Mouse (Mus musculus) frontal cortex, postnatal 14 days (tissue): ENCODE results near the gene Abl1.
A peak's percentile ranks its signal among the peaks of the same experiment; 100 is the strongest.

Source experiments
- DNase-seq, 2 experiments: peaks; one replicate each; pipeline ENCODE4 v3.0.0; 2022; ENCODE audit warnings: low spot score in 2 of 2

Gene Abl1

DNA sequence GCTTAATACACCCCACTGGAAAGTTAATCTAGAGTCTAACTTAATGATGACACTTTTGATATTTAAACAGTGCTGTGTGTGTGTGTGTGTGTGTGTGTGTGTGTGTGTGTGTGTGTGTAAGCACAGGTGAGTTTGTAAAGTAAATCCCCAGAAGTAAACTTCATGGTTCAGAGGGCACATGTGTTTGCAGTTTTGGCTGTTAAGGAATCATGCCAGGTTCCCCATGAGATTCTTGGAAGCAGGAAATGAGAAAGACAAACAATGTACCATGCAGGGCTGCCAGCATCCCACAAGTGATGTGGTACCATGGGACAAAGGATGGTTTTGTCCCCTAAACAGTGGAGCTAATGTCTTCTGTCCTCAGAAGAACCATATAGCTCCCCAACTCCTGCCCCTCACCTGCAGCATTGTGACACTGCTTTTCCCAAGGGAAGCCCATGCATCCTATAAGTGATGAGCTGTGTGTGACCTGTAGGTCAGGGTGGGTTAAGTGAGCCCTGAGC is 57.6 kb downstream of the Abl1 start:
- no peak for DNase-seq

DNA sequence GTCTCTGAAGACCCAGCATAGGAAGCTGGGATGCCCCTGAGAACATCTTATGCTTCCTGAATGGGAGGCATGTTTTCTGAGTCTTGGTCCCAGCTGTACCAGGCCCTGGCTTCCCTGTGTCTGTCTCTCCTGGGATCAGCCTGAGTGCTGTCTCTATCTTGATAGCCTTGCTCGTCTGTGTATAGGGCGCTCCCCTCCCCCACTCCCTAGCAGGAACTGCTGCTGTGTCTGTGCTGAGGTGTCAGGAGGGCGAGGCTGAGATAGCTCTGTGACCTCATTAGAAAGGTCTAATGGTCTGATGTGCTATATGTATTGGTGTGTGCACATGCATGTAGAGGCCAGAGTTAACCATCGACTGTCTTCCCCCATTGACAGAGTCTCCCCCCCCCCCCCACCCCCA is 58.7 kb downstream of the Abl1 start:
- no peak for DNase-seq

DNA sequence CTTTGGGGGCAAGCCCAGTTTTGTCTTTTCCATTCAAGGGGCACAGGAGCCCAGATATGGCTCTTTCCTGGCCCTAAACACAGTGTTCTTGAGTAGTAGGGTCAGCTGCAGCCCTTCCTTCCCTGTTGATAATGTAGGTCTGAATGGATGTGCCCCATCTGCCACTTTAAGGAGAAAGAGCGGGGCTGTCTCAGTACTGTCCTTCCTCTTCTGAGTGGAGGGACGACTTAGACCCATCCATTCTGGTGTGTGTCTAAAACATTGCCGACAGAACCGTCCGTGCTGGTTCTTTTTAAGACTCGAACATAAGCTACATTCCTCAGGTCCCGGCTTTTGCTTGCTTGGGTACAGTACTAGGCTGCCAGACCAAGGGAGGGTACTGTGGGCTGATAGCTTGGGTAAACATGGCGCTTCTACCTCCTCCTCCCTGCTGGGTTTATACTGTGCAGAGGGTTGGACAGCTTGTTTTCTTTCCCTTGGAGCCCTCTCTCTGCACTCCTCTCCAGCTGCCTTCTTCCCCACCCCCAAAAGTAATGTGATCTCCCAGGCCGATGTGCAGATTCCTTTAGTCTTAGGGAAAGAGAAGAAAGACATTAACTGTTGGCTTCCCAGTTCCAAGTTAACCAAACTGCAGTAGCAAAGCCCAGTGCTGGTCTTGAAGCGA is 61.0 kb downstream of the Abl1 start:
- DNase-seq, result no peak

DNA sequence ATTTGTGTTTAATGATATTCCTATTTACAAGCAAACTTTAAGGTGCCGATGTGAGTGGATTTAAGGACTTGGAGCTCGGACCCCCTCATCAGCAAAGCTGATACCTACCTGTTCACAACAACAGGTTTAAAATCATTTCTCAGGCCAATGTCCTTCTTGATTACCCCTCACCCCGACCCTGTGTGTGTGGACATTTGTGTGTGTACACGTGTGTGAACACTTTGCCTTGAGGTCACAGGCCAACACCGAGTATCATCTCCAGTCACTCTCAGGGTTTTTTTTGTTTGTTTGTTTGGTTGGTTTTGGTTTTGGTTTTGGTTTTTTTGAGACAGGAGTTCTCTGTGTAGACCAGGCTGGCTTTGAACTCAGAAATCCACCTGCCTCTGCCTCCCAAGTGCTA is 62.0 kb downstream of the Abl1 start:
- no peak for DNase-seq

DNA sequence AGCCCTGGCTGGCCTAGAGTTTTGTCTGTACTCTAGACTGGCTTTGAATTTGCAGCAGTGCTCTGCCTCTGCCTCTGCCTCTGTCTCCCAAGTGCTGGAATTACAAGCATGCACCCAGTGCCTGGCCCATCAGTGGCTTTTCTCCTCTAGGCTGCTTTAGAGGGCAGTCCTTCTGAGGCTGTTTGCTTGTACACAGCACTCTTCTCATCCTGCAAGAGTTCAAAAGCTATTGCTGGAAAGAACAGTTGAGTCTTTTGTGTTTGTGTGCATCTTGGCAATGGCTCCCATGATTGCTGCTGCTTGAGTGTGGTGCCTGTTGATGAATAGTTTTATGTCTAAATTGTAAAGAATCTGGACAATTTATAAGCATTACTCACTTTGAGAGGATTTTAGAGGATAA is 69.3 kb downstream of the Abl1 start:
- DNase-seq, result no peak

- DNase-seq, result no peak
Observed at GRCm38 (mm10) chr2:31758966-31759365, 70.8 kb downstream of the Abl1 start.

DNA sequence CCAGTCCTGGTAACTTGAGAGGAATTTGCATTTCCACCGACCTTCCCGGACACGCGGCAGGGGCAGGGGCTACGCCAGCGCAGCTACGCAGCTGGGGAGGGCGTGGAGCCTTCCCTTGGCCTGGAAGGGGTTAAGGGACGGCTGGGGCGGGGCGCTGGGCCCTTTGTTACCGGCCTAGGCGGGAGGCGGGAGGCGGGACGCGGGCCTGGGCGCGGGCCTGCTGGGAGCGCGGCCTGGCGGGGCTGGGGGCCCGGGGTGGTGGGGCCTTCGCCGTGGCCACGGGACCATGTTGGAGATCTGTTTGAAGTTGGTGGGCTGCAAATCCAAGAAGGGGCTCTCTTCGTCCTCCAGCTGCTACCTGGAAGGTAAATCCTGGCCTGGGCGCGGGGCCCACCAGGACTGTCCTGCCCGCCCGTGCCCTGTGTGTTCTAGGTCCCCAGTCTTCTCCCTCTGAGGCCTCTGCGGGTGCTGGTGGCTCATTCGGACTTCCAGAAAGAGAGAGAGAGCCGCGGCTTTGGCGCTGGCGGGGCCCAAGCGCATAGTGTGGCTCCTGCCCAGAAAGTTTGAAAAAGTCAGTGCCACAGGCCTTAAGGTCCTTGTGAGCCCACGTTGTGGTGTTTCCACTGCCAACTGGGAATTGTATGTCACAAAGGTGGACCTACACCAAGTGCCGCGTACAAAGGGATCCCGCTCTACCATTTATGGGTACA is 71.7 kb downstream of the Abl1 start:
- DNase-seq, result no peak

GRCm38 (mm10) chr2:31760486-31760885 is 72.3 kb downstream of the Abl1 start:
- no peak for DNase-seq

DNA sequence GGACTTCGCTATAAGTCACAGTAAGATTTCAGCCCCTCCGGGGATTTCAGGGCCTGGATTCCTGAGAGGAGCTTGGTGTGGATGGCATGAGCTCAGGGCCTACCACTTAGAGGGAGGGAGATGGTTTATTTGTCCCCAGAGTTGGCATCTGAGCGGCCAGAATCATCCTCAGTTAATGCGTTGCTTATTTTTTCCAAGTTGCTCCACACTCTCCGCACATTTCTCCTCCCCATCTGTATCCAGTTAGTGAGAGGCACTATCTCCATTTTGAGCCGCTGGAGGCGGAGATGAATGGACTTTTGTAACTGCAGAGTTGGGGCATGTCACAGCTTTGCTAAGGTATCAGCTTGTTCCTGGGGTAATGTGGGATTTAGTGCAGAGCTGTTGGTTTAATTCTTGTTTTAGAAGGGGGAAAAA is 72.9 kb downstream of the Abl1 start:
- DNase-seq, result no peak

GRCm38 (mm10) chr2:31761585-31761984 is 73.4 kb downstream of the Abl1 start:
- DNase-seq, result no peak

- DNase-seq, result no peak
Observed at GRCm38 (mm10) chr2:31762155-31762554, 74.0 kb downstream of the Abl1 start.

- DNase-seq, result no peak
Observed at GRCm38 (mm10) chr2:31762853-31763252, 74.7 kb downstream of the Abl1 start.

GRCm38 (mm10) chr2:31763271-31763670 is 75.1 kb downstream of the Abl1 start:
- DNase-seq, result no peak

- DNase-seq, result no peak
Observed at GRCm38 (mm10) chr2:31767104-31767503, 78.9 kb downstream of the Abl1 start.

DNA sequence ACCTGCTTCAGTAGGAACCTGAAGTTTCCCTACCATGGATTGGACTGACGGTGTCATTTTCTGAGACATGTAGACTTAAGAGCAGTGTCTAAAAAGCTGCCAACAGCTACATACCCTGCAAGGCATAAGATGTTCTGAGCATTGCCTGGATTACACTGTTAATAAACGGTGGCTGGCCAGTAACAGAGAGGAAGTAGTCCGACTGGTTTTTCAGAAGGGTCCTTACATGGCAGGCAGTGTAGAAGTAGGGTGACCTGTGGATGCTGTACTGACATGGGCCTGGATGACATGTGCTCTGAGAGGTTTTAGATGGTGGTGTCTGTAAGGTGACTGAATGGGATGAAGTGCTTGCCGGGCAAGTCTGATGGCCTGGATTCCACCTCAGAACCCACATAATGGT is 79.6 kb downstream of the Abl1 start:
- no peak for DNase-seq

- no peak for DNase-seq
Observed at GRCm38 (mm10) chr2:31769115-31769514, 80.9 kb downstream of the Abl1 start.

GRCm38 (mm10) chr2:31769631-31770111 is 81.5 kb downstream of the Abl1 start:
- no peak for DNase-seq

DNA sequence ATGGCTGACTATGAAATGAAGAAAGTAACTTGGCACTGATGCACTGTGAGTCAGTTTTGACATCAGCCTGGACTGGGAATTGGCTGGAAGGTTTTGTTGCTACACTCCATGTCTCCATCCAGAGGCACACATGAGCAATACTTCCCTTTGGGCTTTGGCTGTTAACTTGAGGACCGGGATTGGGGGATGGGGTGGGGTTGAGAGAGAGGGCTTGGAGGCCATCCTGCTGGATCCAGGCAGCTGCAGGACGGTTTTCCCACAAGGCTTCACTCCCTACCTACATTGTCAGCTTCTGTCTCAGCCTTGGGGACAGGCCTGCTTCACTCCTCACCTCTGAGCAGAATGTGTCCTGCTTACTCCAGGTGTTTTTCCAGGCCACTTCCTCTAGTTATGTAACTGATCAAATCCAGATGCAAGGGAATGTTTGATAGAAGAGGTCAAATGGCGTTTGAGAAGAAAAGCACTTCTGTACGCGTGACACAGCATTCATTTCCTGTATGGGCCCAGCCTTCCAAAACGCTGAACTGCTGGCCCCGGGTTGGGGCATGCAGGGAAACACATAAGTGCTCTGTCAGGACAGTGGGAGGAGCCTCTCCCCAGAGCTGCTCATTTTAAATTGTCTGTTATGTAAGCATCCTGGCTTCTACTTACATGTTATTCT is 82.7 kb downstream of the Abl1 start:
- no peak for DNase-seq

DNA sequence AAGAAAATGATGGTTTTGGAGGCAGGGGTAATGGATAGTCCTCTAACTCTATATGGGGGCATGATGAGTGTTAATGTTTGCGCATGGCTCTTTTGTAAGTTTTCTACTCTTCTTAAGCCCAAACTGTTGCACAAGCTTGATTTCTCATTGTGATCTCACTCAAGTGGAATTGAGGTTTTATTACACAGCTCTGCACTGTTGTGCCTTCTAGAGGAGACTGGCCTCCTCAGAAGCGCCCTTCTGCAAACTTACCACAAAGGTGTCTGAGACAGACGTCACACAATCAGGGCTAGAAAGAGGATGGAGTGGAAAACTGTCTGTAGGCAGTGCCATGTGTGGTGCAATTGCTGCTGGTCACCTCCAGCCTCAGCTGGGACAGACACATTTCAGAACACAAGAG is 88.3 kb downstream of the Abl1 start:
- DNase-seq, result no peak

GRCm38 (mm10) chr2:31779258-31779657 is 91.1 kb downstream of the Abl1 start:
- DNase-seq, result no peak

DNA sequence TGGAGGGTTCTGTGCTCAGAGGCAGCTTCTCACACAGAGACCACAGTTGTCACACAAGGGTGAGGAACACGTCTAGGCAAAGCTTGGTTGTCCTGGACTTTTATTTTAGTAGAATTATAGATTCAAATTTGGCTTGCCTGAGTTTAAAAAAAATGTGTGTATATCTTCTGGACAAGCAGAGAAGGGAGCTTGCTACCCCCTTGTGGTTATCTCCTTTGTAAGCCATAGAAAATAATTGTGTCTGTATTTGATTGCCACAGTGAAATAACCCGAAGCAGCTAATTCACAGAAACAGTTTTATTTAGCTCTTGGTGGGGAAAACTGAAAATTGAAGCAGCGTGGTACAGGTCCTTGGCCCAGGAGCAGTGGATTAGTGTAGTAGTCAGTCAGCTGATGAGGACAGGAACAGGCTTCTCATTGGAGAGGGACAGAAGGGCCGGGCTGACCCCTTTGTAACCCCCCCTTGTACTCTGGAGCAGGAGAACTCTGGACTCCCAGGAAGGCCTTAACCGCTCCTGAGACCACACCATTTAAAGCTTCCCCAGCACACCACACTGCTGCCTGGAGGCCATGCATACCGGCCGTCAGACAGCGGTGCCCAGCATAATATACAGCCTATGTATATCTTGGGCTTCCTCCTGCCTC is 94.9 kb downstream of the Abl1 start:
- no peak for DNase-seq

DNA sequence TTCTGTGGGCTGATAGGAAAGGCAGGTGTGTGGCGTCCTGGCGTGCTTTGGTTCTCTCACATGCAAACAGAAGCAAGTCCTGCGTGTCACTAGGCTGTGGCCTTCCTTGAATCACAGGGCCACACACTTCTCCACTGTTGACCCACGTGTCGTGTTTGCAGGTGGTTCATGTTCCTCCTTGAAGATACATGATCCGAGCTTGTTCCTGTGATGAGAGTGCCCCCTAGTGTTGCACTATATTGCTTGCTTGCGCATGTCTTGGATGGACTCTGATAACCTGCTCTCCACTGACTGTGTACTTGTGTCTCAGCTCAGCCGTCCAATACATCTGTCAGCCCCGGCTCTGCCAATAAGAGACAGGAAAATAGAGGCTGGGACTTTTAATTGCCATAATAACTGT is 96.9 kb downstream of the Abl1 start:
- peak; percentile 70 to 73 for DNase-seq
